In the genomic region with DNA sequence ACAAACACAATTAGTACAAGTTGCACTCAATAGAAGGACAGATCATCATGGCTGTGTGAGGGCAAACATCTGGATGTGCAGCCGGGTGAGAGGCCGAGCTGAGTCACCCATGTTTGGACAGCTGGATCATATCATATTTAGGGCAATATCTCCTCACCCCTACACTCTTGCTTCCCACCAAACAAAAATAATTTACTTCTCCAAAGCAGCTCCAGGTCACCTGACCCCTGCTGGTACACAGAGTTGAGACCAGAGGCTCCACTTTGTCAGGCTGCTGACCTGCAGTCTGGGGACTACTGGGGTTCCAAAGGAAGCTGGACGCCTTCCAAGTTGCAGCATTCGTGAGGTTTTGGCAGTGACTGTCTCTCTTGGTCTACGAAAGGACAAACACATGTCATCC, we compare ENCODE assay signal across 7 mouse cellular contexts.
A peak's percentile ranks its signal among the peaks of the same experiment; 100 is the strongest.
DNase-seq lines count a peak whose midpoint lies in the region; ATAC-seq and TF ChIP-seq lines count a peak whose summit lies in the region.

No protein-coding gene starts in this region.

- no peak overlapping the region; the same call in 1 of the 2 replicates for H3K27ac ChIP-seq in kidney, postnatal 0 days

- DNase-seq in adrenal gland, adult (ENCODE audit: inconsistent age in 2 of 2, low spot score in 1 of 2), result peak; percentile 80 to 89
- DNase-seq in brain, embryonic 14.5 days (ENCODE audit: low read depth), result peak; percentile 53
- DNase-seq in gastrocnemius, postnatal 14 days, result peak; percentile 49
- peak; percentile 82 for DNase-seq in kidney, postnatal 0 days (ENCODE audit: low spot score)
- peak; percentile 21 for DNase-seq in ovary, postnatal 14 days (ENCODE audit: low spot score)
- no peak for DNase-seq in frontal cortex, postnatal 14 days (ENCODE audit: low spot score in 2 of 2)
- DNase-seq in testis, postnatal 14 days (ENCODE audit: low spot score), result no peak

- no peak for TF ChIP-seq POLR2A in brain, embryonic 14.5 days (IDR thresholded peaks at IDR 0.05; ENCODE audit: borderline replicate concordance, extremely low read depth, insufficient read depth, insufficient read length, poor library complexity, severe bottlenecking)

- peak; percentile 80 for ATAC-seq in kidney, postnatal 0 days (replicated peaks; ENCODE audit: low FRiP score, low read depth)

- H3K27me3 ChIP-seq in kidney, postnatal 0 days (ENCODE audit: insufficient read depth, low read length), result no peaks in the 10 kb centered on the region

- H3K9me3 ChIP-seq in kidney, postnatal 0 days (replicated peaks; ENCODE audit: low read length), result no peaks in the 10 kb centered on the region

- intact Hi-C loops in gastrocnemius, postnatal 14 days (cut with DNase I; ENCODE audit: low total_unique reads), result no loop called here

- no peak overlapping the region for H3K4me3 ChIP-seq in kidney, postnatal 0 days (replicated peaks; ENCODE audit: low read depth, low read length)

- no peak overlapping the region for H3K9ac ChIP-seq in kidney, postnatal 0 days (ENCODE audit: low read depth, low read length)

- no peaks in the 10 kb centered on the region for H3K4me1 ChIP-seq in kidney, postnatal 0 days (replicated peaks; ENCODE audit: insufficient read depth, low read length)

- no peaks in the 10 kb centered on the region for H3K36me3 ChIP-seq in kidney, postnatal 0 days (ENCODE audit: insufficient read depth, low read length)

- WGBS in kidney, postnatal 0 days, result 18% methylated on average over 5 of the region's 5 CpGs

- no peak overlapping the region for H3K4me2 ChIP-seq in kidney, postnatal 0 days (ENCODE audit: low read length)

- TF ChIP-seq CTCF in brain, embryonic 14.5 days (IDR thresholded peaks at IDR 0.05; ENCODE audit: borderline replicate concordance, extremely low read depth, insufficient read depth, insufficient read length), result no peak
- TF ChIP-seq CTCF in kidney, postnatal 0 days (IDR thresholded peaks at IDR 0.05; ENCODE audit: low read depth), result peak; percentile 25

Comparison
In these comparisons a context has a peak if more than half of its experiments do, and no peak if none do; other contexts are left out.
1. DNase-seq: peak in adrenal gland, adult (2 of 2), brain, embryonic 14.5 days (single experiment), gastrocnemius, postnatal 14 days (single experiment), kidney, postnatal 0 days (single experiment) and ovary, postnatal 14 days (single experiment); none in frontal cortex, postnatal 14 days (0 of 2) and testis, postnatal 14 days (single experiment).